Mouse (Mus musculus): ENCODE results near the gene Mrpl32. TPM values are rescaled to one million over a fixed set of nuclear protein-coding genes. Genes with fewer than 3 reads are reported as not detected.

Mrpl32 gene
- polyA plus RNA-seq (2021), result 48.0 TPM

- TF ChIP-seq CTCF (IDR thresholded peaks at IDR 0.05), result no peak
- ATAC-seq (peak; percentile 98), DNase-seq (ENCODE audit: low read depth, low spot score) (peak; percentile 91)
- POLR2A ChIA-PET, result interaction anchor here (0.6 to 0.7 kb wide), 2 partner anchors 17 to 1295 kb away, joined by 3 read pairs; partner anchors contain the start of gene AW209491
- no peaks in the 10 kb centered on the region for H3K27me3 ChIP-seq
- in situ Hi-C loops (cut with MboI; ENCODE audit: low pct_unique_long_range_greater_than_20kb), result loop anchor here (10.0 to 25.0 kb wide), 2 partner anchors 551 to 658 kb away; partner anchors contain the start of genes Arid4b, B3galnt2 and Ggps1
- CTCF ChIA-PET, result interaction anchor here (1.3 to 1.6 kb wide), 3 partner anchors 9 to 724 kb away, joined by 3 to 4 read pairs (median 3); partner anchors contain the start of gene AW209491
Measured at GRCm38 (mm10) chr13:14612926-14613529, at the start of gene Mrpl32, which contains the start of gene Psma2. TSS of gene Mrpl32 (minus strand) at chr13:14613165. TSS of gene Psma2 (plus strand) at chr13:14613240.

- CTCF ChIA-PET, result interaction anchor here (1.0 to 1.4 kb wide), 2 partner anchors 13 to 16 kb away, joined by 3 read pairs; no protein-coding TSS in a partner anchor
- TF ChIP-seq CTCF (IDR thresholded peaks at IDR 0.05), result peak; percentile 43
- H3K27me3 ChIP-seq, result no peaks in the 10 kb centered on the region
- ATAC-seq (no peak), DNase-seq (ENCODE audit: low read depth, low spot score) (no peak)
- in situ Hi-C loops (cut with MboI; ENCODE audit: low pct_unique_long_range_greater_than_20kb), result no loop called here
- POLR2A ChIA-PET, result no interaction called here
Measured at GRCm38 (mm10) chr13:14649301-14649700, 36.3 kb upstream of the Mrpl32 start.

GRCm38 (mm10) chr13:14639998-14640397, 27.0 kb upstream of the Mrpl32 start:
- H3K27me3 ChIP-seq, result no peaks in the 10 kb centered on the region
- DNase-seq (ENCODE audit: low read depth, low spot score) (no peak), ATAC-seq (no peak)
- POLR2A ChIA-PET, result no interaction called here
- CTCF ChIA-PET, result no interaction called here
- no peak for TF ChIP-seq CTCF (IDR thresholded peaks at IDR 0.05)
- in situ Hi-C loops (cut with MboI; ENCODE audit: low pct_unique_long_range_greater_than_20kb), result no loop called here

- POLR2A ChIA-PET, result interaction anchor here (0.6 to 1.0 kb wide), 3 partner anchors 17 to 1152 kb away, joined by 3 read pairs; no protein-coding TSS in a partner anchor
- no peak for TF ChIP-seq CTCF (IDR thresholded peaks at IDR 0.05)
- in situ Hi-C loops (cut with MboI; ENCODE audit: low pct_unique_long_range_greater_than_20kb), result no loop called here
- ATAC-seq (peak; percentile 96), DNase-seq (ENCODE audit: low read depth, low spot score) (peak; percentile 65)
- no peaks in the 10 kb centered on the region for H3K27me3 ChIP-seq
- CTCF ChIA-PET, result interaction anchor here (0.9 to 3.9 kb wide), 3 partner anchors 11 to 19 kb away, joined by 4 to 35 read pairs (median 4); partner anchors contain the start of genes Mrpl32 and Psma2
Measured at GRCm38 (mm10) chr13:14629726-14630641, 17.0 kb upstream of the Mrpl32 start, which contains the start of gene AW209491. TSS of gene AW209491 (plus strand) at chr13:14630154.

GRCm38 (mm10) chr13:14618724-14619123, 5.8 kb upstream of the Mrpl32 start:
- peak; percentile 84 for TF ChIP-seq CTCF (IDR thresholded peaks at IDR 0.05)
- in situ Hi-C loops (cut with MboI; ENCODE audit: low pct_unique_long_range_greater_than_20kb), result loop anchor here (10.0 to 25.0 kb wide), 2 partner anchors 556 to 664 kb away; partner anchors contain the start of genes Arid4b, B3galnt2 and Ggps1
- ChIA-PET POLR2A (no interaction called here), CTCF (interaction anchor here (0.8 to 2.3 kb wide), 4 partner anchors 10 to 430 kb away, joined by 4 to 35 read pairs (median 4); partner anchors contain the start of gene AW209491)
- no peak for DNase-seq (ENCODE audit: low read depth, low spot score)
- no peaks in the 10 kb centered on the region for H3K27me3 ChIP-seq
- ATAC-seq, result peak; percentile 78

- in situ Hi-C loops (cut with MboI; ENCODE audit: low pct_unique_long_range_greater_than_20kb), result loop anchor here (10.0 to 25.0 kb wide), 2 partner anchors 551 to 659 kb away; partner anchors contain the start of genes Arid4b, B3galnt2 and Ggps1
- no peaks in the 10 kb centered on the region for H3K27me3 ChIP-seq
- peak; percentile 4 for DNase-seq (ENCODE audit: low read depth, low spot score)
- peak; percentile 3 for ATAC-seq
- ChIA-PET CTCF (interaction anchor here (1.3 to 1.6 kb wide), 3 partner anchors 8 to 724 kb away, joined by 3 to 4 read pairs (median 3); partner anchors contain the start of gene AW209491), POLR2A (interaction anchor here (0.7 kb wide), 1 partner anchor 16 kb away, joined by 3 read pairs; the partner anchor contains the start of gene AW209491)
- no peak for TF ChIP-seq CTCF (IDR thresholded peaks at IDR 0.05)
Measured at GRCm38 (mm10) chr13:14613553-14613952, 588 bp upstream of the Mrpl32 start.

- H3K27me3 ChIP-seq, result no peaks in the 10 kb centered on the region
- in situ Hi-C loops (cut with MboI; ENCODE audit: low pct_unique_long_range_greater_than_20kb), result loop anchor here (10.0 to 25.0 kb wide), 2 partner anchors 550 to 658 kb away; partner anchors contain the start of genes Arid4b, B3galnt2 and Ggps1
- CTCF ChIA-PET, result interaction anchor here (1.6 kb wide), 1 partner anchor 17 kb away, joined by 4 read pairs; the partner anchor contains the start of gene AW209491
Measured at GRCm38 (mm10) chr13:14612463-14612862, 502 bp downstream of the Mrpl32 start.

GRCm38 (mm10) chr13:14607616-14608015, 5.3 kb downstream of the Mrpl32 start:
- in situ Hi-C loops (cut with MboI; ENCODE audit: low pct_unique_long_range_greater_than_20kb), result loop anchor here (25.0 kb wide), 1 partner anchor 545 kb away; the partner anchor contains the start of genes Arid4b and Ggps1
- ChIA-PET CTCF (no interaction called here), POLR2A (no interaction called here)
- H3K27me3 ChIP-seq, result peaks cover 4% of the 10 kb centered on the region
- TF ChIP-seq CTCF (IDR thresholded peaks at IDR 0.05), result no peak
- DNase-seq (ENCODE audit: low read depth, low spot score), result no peak
- ATAC-seq, result no peak

More at GRCm38 (mm10) chr13:14612463-14612862, 502 bp downstream of the Mrpl32 start:
- POLR2A ChIA-PET, result interaction anchor here (0.6 kb wide), 1 partner anchor 1295 kb away, joined by 3 read pairs; no protein-coding TSS in a partner anchor
- ATAC-seq, result no peak
- no peak for TF ChIP-seq CTCF (IDR thresholded peaks at IDR 0.05)
- DNase-seq (ENCODE audit: low read depth, low spot score), result no peak

GRCm38 (mm10) chr13:14602744-14603143, 10.2 kb downstream of the Mrpl32 start:
- peaks cover 13% of the 10 kb centered on the region for H3K27me3 ChIP-seq
- ATAC-seq (no peak), DNase-seq (ENCODE audit: low read depth, low spot score) (no peak)
- ChIA-PET CTCF (no interaction called here), POLR2A (no interaction called here)
- in situ Hi-C loops (cut with MboI; ENCODE audit: low pct_unique_long_range_greater_than_20kb), result loop anchor here (25.0 kb wide), 1 partner anchor 540 kb away; the partner anchor contains the start of genes Arid4b and Ggps1
- no peak for TF ChIP-seq CTCF (IDR thresholded peaks at IDR 0.05)

GRCm38 (mm10) chr13:14580392-14580791, 32.6 kb downstream of the Mrpl32 start:
- no peak for TF ChIP-seq CTCF (IDR thresholded peaks at IDR 0.05)
- in situ Hi-C loops (cut with MboI; ENCODE audit: low pct_unique_long_range_greater_than_20kb), result no loop called here
- no peaks in the 10 kb centered on the region for H3K27me3 ChIP-seq
- no peak for ATAC-seq
- DNase-seq (ENCODE audit: low read depth, low spot score), result no peak
- CTCF ChIA-PET, result no interaction called here
- POLR2A ChIA-PET, result no interaction called here
